Mouse (Mus musculus) C2C12 (cell line): Measurements from ENCODE around the gene Omg.

Source experiments
- CEBPB ChIP-seq: IDR thresholded peaks from one replicate; pipeline ENCODE4 v1.6.1; 2011; ENCODE audit warnings: low read depth, mild to moderate bottlenecking, control low read depth, moderate library complexity
- CTCF ChIP-seq: IDR thresholded peaks from one replicate; pipeline ENCODE4 v1.5.1; 2011; ENCODE audit not compliant: control insufficient read depth, insufficient read depth, insufficient read length
- FOSL1 ChIP-seq: IDR thresholded peaks from one replicate; pipeline ENCODE4 v1.8.0; 2011; ENCODE audit warnings: mild to moderate bottlenecking, low read length; ENCODE audit not compliant: poor library complexity, insufficient read depth, severe bottlenecking
- MAX ChIP-seq: IDR thresholded peaks from one replicate; pipeline ENCODE4 v1.6.1; 2011; ENCODE audit warnings: mild to moderate bottlenecking, control low read depth
- USF1 ChIP-seq: IDR thresholded peaks from one replicate; pipeline ENCODE4 v1.6.1; 2011; ENCODE audit warnings: low read depth, mild to moderate bottlenecking, control low read depth, moderate library complexity

DNA sequence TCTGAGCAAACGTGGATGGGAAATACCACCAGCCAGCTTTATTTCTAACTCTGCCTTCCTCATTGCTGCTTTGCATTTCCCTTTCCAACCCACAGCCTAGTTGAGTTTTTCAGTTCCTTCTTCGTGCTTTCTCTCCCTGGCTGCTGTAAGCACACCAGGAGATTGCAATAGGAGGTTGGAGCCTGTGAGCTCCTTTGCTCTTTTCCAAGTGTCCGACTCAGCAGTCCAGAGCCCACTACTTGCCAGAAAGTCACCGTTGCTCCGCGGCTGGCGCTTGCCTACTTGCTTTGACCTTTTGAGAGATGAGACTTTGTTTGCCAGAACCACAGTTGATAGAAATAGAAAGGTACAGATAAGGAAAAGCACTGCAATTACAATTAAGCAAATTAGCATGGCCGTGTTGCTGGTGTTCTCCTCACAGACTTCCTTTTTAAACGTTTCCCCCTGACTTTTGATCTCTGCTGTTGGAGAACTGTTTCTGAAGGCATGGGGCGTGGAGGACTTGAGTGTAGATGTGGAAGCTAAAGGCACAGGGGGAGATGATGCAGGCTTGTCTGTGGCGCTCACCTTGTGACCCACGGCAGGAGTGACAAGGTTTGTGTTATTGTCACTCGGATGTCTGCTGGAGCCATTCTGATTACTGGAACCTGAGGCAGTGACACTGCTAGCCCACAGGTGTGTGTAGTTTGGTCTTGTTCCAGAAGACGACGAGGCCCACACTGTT lies 23.3 kb upstream of the Omg start:
- TF ChIP-seq CTCF (no peak), FOSL1 (no peak), CEBPB (no peak), USF1 (no peak), MAX (no peak)
